Mouse (Mus musculus): Measurements from ENCODE around the gene Fig4. TPM values are rescaled to one million over a fixed set of nuclear protein-coding genes. Genes with fewer than 3 reads are reported as not detected.

Gene Fig4
- total and polyA plus RNA-seq, 3 experiments, result 21.4 to 27.4 TPM; not detected in 1

- TF ChIP-seq ETS1 (IDR thresholded peaks at IDR 0.05; ENCODE audit: low read depth, low read length), result no peak
- no peak for TF ChIP-seq USF2 (IDR thresholded peaks at IDR 0.05; ENCODE audit: borderline replicate concordance in 1 of 2, insufficient read depth in 1 of 2, low read depth in 1 of 2, low read length in 2 of 2)
- TF ChIP-seq GATA1 (IDR thresholded peaks at IDR 0.05; ENCODE audit: low read depth, low read length), result no peak
- no peak for TF ChIP-seq GABPA (IDR thresholded peaks at IDR 0.05; ENCODE audit: low read depth, low read length)
- TF ChIP-seq RAD21 (IDR thresholded peaks at IDR 0.05; ENCODE audit: low read depth, low read length), result no peak
- TF ChIP-seq TCF12 (IDR thresholded peaks at IDR 0.05; ENCODE audit: low read depth, low read length), result no peak
- no peak for TF ChIP-seq POLR2A (IDR thresholded peaks at IDR 0.05; ENCODE audit: control insufficient read depth in 1 of 2, insufficient read depth in 1 of 2, low read depth in 1 of 2, low read length in 2 of 2, poor library complexity in 1 of 2)
- TF ChIP-seq BHLHE40 (IDR thresholded peaks at IDR 0.05; ENCODE audit: borderline replicate concordance, low read depth, low read length), result no peak
- no peak for TF ChIP-seq UBTF (IDR thresholded peaks at IDR 0.05; ENCODE audit: borderline replicate concordance, insufficient read depth, low read depth, low read length)
- no peak for TF ChIP-seq ZMIZ1 (IDR thresholded peaks at IDR 0.05; ENCODE audit: low read depth, low read length)
- peaks cover 0 to 22% of the 10 kb centered on the region in 2 experiments; a peak in 2 of 4 replicates for H3K36me3 ChIP-seq (ENCODE audit: control insufficient read depth in 1 of 2, insufficient read depth in 2 of 2, low read length in 2 of 2)
- H3K9ac ChIP-seq (ENCODE audit: control insufficient read depth, low read depth, low read length, poor library complexity, severe bottlenecking), result no peak overlapping the region
- H3K9me3 ChIP-seq (replicated peaks; ENCODE audit: insufficient read depth, low read length), result no peaks in the 10 kb centered on the region
- peaks cover 9 to 24% of the 10 kb centered on the region in 2 experiments for H3K4me1 ChIP-seq (ENCODE audit: control insufficient read depth in 1 of 2, insufficient read depth in 2 of 2, low read length in 2 of 2)
- no peak for DNase-seq (ENCODE audit: low read depth, low spot score)
- H3K27me3 ChIP-seq (ENCODE audit: control insufficient read depth in 1 of 2, insufficient read depth in 2 of 2, low read length in 2 of 2), result no peaks in the 10 kb centered on the region
- no peak overlapping the region for H3K4me3 ChIP-seq (ENCODE audit: control insufficient read depth in 1 of 2, insufficient read depth in 1 of 2, low read depth in 2 of 2, low read length in 2 of 2)
- H3K79me2 ChIP-seq (ENCODE audit: control insufficient read depth, insufficient read depth, low read length, poor library complexity), result no peaks in the 10 kb centered on the region
- no peak overlapping the region for H3K27ac ChIP-seq (ENCODE audit: control insufficient read depth, low read depth, low read length)
Measured at GRCm38 (mm10) chr10:41223499-41223898, 79.6 kb downstream of the Fig4 start.

GRCm38 (mm10) chr10:41221204-41221603 is 81.9 kb downstream of the Fig4 start:
- Histone ChIP-seq H3K9ac (ENCODE audit: control insufficient read depth, low read depth, low read length, poor library complexity, severe bottlenecking) (no peak overlapping the region), H3K27me3 (ENCODE audit: control insufficient read depth in 1 of 2, insufficient read depth in 2 of 2, low read length in 2 of 2) (no peaks in the 10 kb centered on the region), H3K4me3 (ENCODE audit: control insufficient read depth in 1 of 2, insufficient read depth in 1 of 2, low read depth in 2 of 2, low read length in 2 of 2) (no peak overlapping the region), H3K79me2 (ENCODE audit: control insufficient read depth, insufficient read depth, low read length, poor library complexity) (no peaks in the 10 kb centered on the region), H3K4me1 (ENCODE audit: control insufficient read depth in 1 of 2, insufficient read depth in 2 of 2, low read length in 2 of 2) (peaks cover 9 to 24% of the 10 kb centered on the region in 2 experiments), H3K36me3 (ENCODE audit: control insufficient read depth in 1 of 2, insufficient read depth in 2 of 2, low read length in 2 of 2) (peaks cover 0 to 22% of the 10 kb centered on the region in 2 experiments; a peak in 2 of 4 replicates), H3K9me3 (replicated peaks; ENCODE audit: insufficient read depth, low read length) (no peaks in the 10 kb centered on the region), H3K27ac (ENCODE audit: control insufficient read depth, low read depth, low read length) (no peak overlapping the region)
- peak; percentile 85 for DNase-seq (ENCODE audit: low read depth, low spot score)
- TF ChIP-seq MEF2A (IDR thresholded peaks at IDR 0.05; ENCODE audit: extremely low read depth, insufficient replicate concordance, low read depth, low read length, poor library complexity, severe bottlenecking), result no peak
- TF ChIP-seq EP300 (IDR thresholded peaks at IDR 0.05; ENCODE audit: low read depth in 1 of 2, low read length in 2 of 2), result peak; percentile 90
- TF ChIP-seq MYC (IDR thresholded peaks at IDR 0.05; ENCODE audit: low read depth, low read length), result no peak
- TF ChIP-seq ELF1 (IDR thresholded peaks at IDR 0.05; ENCODE audit: low read depth, low read length), result no peak
- TF ChIP-seq E2F4 (IDR thresholded peaks at IDR 0.05; ENCODE audit: borderline replicate concordance, low read depth, low read length), result no peak
- TF ChIP-seq UBTF (IDR thresholded peaks at IDR 0.05; ENCODE audit: borderline replicate concordance, insufficient read depth, low read depth, low read length), result no peak
- peak; percentile 96 for TF ChIP-seq ETS1 (IDR thresholded peaks at IDR 0.05; ENCODE audit: low read depth, low read length)
- TF ChIP-seq POLR2AphosphoS2 (IDR thresholded peaks at IDR 0.05; ENCODE audit: low read length), result peak; percentile 36; the same call in 1 of the 2 replicates
- TF ChIP-seq RAD21 (IDR thresholded peaks at IDR 0.05; ENCODE audit: low read depth, low read length), result no peak
- no peak for TF ChIP-seq BHLHE40 (IDR thresholded peaks at IDR 0.05; ENCODE audit: borderline replicate concordance, low read depth, low read length)
- TF ChIP-seq MAX (IDR thresholded peaks at IDR 0.05; ENCODE audit: low read length), result no peak
- no peak for TF ChIP-seq CTCF (IDR thresholded peaks at IDR 0.05 in 2 of 3, conservative IDR thresholded peaks at IDR 0.05 in 1 of 3; ENCODE audit: control insufficient read depth in 1 of 3, insufficient read depth in 1 of 3, low read depth in 2 of 3, low read length in 3 of 3, poor library complexity in 1 of 3, severe bottlenecking in 1 of 3)
- TF ChIP-seq HCFC1 (IDR thresholded peaks at IDR 0.05; ENCODE audit: low read depth, low read length), result no peak
- no peak for TF ChIP-seq NRF1 (IDR thresholded peaks at IDR 0.05; ENCODE audit: insufficient read depth, low read depth, low read length, poor library complexity, severe bottlenecking)
- TF ChIP-seq CHD2 (IDR thresholded peaks at IDR 0.05; ENCODE audit: low read length), result no peak
- TF ChIP-seq POLR2AphosphoS5 (IDR thresholded peaks at IDR 0.05; ENCODE audit: borderline replicate concordance, low read depth, low read length), result no peak
- no peak for TF ChIP-seq GABPA (IDR thresholded peaks at IDR 0.05; ENCODE audit: low read depth, low read length)
- no peak for TF ChIP-seq TBP (IDR thresholded peaks at IDR 0.05; ENCODE audit: low read depth, low read length)
- no peak for TF ChIP-seq MAFK (IDR thresholded peaks at IDR 0.05; ENCODE audit: borderline replicate concordance, low read depth, low read length)
- no peak for TF ChIP-seq NELFE (IDR thresholded peaks at IDR 0.05; ENCODE audit: low read depth, low read length)
- no peak for TF ChIP-seq POLR2A (IDR thresholded peaks at IDR 0.05; ENCODE audit: control insufficient read depth in 1 of 2, insufficient read depth in 1 of 2, low read depth in 1 of 2, low read length in 2 of 2, poor library complexity in 1 of 2)
- TF ChIP-seq ZC3H11A (IDR thresholded peaks at IDR 0.05; ENCODE audit: low read depth, low read length), result no peak
- TF ChIP-seq ZNF384 (IDR thresholded peaks at IDR 0.05; ENCODE audit: low read depth, low read length), result no peak
- no peak for TF ChIP-seq JUND (IDR thresholded peaks at IDR 0.05; ENCODE audit: low read depth, low read length)
- TF ChIP-seq MXI1 (IDR thresholded peaks at IDR 0.05; ENCODE audit: low read depth, low read length), result no peak
- no peak for TF ChIP-seq KAT2A (conservative IDR thresholded peaks at IDR 0.05; ENCODE audit: low read depth, low read length)
